7 mouse cellular contexts compared by ENCODE assay signal in genomic region chr10:78009945-78010293, GRCm38 (mm10). TPM values are rescaled to one million over a fixed set of nuclear protein-coding genes. Genes with fewer than 3 reads are reported as not detected.
DNase-seq lines count a peak whose midpoint lies in the region; ATAC-seq and TF ChIP-seq lines count a peak whose summit lies in the region.

TSS of gene Pfkl (minus strand) at chr10:78010083.

- 2% methylated on average over 9 of the region's 9 CpGs for WGBS in hindbrain, embryonic 14.5 days
- WGBS in liver, embryonic 16.5 days (ENCODE audit: insufficient replicate concordance), result 0% methylated on average over 9 of the region's 9 CpGs

- peak within 1 kb of the TSS; percentile 89 for H3ac ChIP-seq in C2C12 (ENCODE audit: control insufficient read depth, insufficient read length, low read depth)

- no peaks in the 10 kb centered on the region for H3K27me3 ChIP-seq in C2C12 (ENCODE audit: control insufficient read depth, insufficient read depth, insufficient read length)
- H3K27me3 ChIP-seq in hindbrain, embryonic 14.5 days (ENCODE audit: control insufficient read depth, insufficient read depth, low read length), result no peaks in the 10 kb centered on the region
- H3K27me3 ChIP-seq in liver, embryonic 16.5 days (ENCODE audit: control insufficient read depth, insufficient read depth, low read depth, low read length), result no peaks in the 10 kb centered on the region

- peak; percentile 25 for ATAC-seq in CD4-positive, CD25-positive, alpha-beta regulatory T cell, adult 4 months
- ATAC-seq in hindbrain, embryonic 14.5 days (ENCODE audit: low FRiP score), result no peak
- ATAC-seq in liver, embryonic 16.5 days (ENCODE audit: low read depth), result no peak

- peak within 1 kb of the TSS; percentile 91 for H3K4me3 ChIP-seq in C2C12 (ENCODE audit: insufficient read depth, poor library complexity, severe bottlenecking)
- H3K4me3 ChIP-seq in embryonic fibroblast, embryonic 13.5 days (ENCODE audit: insufficient read depth, low read length), result peak within 1 kb of the TSS; percentile 79
- peak within 1 kb of the TSS; percentile 77 for H3K4me3 ChIP-seq in hindbrain, embryonic 14.5 days (replicated peaks; ENCODE audit: low read length)
- peak within 1 kb of the TSS; percentile 87 for H3K4me3 ChIP-seq in liver, embryonic 16.5 days (ENCODE audit: low read depth, low read length)

- H3K9ac ChIP-seq in hindbrain, embryonic 14.5 days, result peak within 1 kb of the TSS; percentile 87
- peak within 1 kb of the TSS; percentile 93 for H3K9ac ChIP-seq in liver, embryonic 16.5 days (ENCODE audit: low read depth, low read length)

- peaks cover 37% of the 10 kb centered on the region for H3K79me2 ChIP-seq in C2C12 (ENCODE audit: control insufficient read depth, insufficient read depth)

- TF ChIP-seq POLR2A in embryonic fibroblast, embryonic 13.5 days (IDR thresholded peaks at IDR 0.05; ENCODE audit: low read depth, low read length), result no peak

- peak within 1 kb of the TSS; percentile 83 for H3K4me2 ChIP-seq in hindbrain, embryonic 14.5 days (replicated peaks)
- peak within 1 kb of the TSS; percentile 94 for H3K4me2 ChIP-seq in liver, embryonic 16.5 days (ENCODE audit: low read depth, low read length)

- H3K9me3 ChIP-seq in hindbrain, embryonic 14.5 days (ENCODE audit: control insufficient read depth, low read length), result no peaks in the 10 kb centered on the region
- no peaks in the 10 kb centered on the region for H3K9me3 ChIP-seq in liver, embryonic 16.5 days (replicated peaks; ENCODE audit: control insufficient read depth, low read length)

- no peak for TF ChIP-seq CTCF in C2C12 (IDR thresholded peaks at IDR 0.05; ENCODE audit: control insufficient read depth, insufficient read depth, insufficient read length)
- TF ChIP-seq CTCF in embryonic fibroblast, embryonic 13.5 days (IDR thresholded peaks at IDR 0.05; ENCODE audit: borderline replicate concordance, insufficient read depth, low read length), result no peak

- peaks cover 2% of the 10 kb centered on the region; the same call in 1 of the 2 replicates for H3K4me1 ChIP-seq in embryonic fibroblast, embryonic 13.5 days (ENCODE audit: control insufficient read depth, insufficient read depth, low read length)
- H3K4me1 ChIP-seq in hindbrain, embryonic 14.5 days (replicated peaks; ENCODE audit: control insufficient read depth, insufficient read depth, low read length), result peaks cover 21% of the 10 kb centered on the region
- H3K4me1 ChIP-seq in liver, embryonic 16.5 days (ENCODE audit: control insufficient read depth, low read depth, low read length), result peaks cover 51% of the 10 kb centered on the region

- peaks cover 8% of the 10 kb centered on the region for H3K79me3 ChIP-seq in C2C12 (ENCODE audit: low read depth)

- H3K36me3 ChIP-seq in C2C12 (ENCODE audit: control insufficient read depth, insufficient read depth), result no peaks in the 10 kb centered on the region
- no peaks in the 10 kb centered on the region for H3K36me3 ChIP-seq in hindbrain, embryonic 14.5 days (replicated peaks; ENCODE audit: control insufficient read depth, insufficient read depth)
- H3K36me3 ChIP-seq in liver, embryonic 16.5 days (ENCODE audit: control insufficient read depth, insufficient read depth), result no peaks in the 10 kb centered on the region

- DNase-seq in hindbrain, embryonic 14.5 days (ENCODE audit: low spot score), result no peak
- no peak for DNase-seq in cerebellum, postnatal 36 days
- DNase-seq in adipocyte (ENCODE audit: low spot score), result no peak

- peak within 1 kb of the TSS; percentile 92 for H3K27ac ChIP-seq in embryonic fibroblast, embryonic 13.5 days (ENCODE audit: insufficient read depth, low read length)
- H3K27ac ChIP-seq in hindbrain, embryonic 14.5 days, result peak within 1 kb of the TSS; percentile 94
- H3K27ac ChIP-seq in liver, embryonic 16.5 days (ENCODE audit: low read length), result peak within 1 kb of the TSS; percentile 100

TF ChIP-seq in C2C12, 6 proteins besides CTCF, POLR2A, EP300 and RAD21:
- TF ChIP-seq MAX (IDR thresholded peaks at IDR 0.05), result no peak
- no peak for TF ChIP-seq CEBPB (IDR thresholded peaks at IDR 0.05; ENCODE audit: low read depth)
- no peak for TF ChIP-seq USF1 (IDR thresholded peaks at IDR 0.05; ENCODE audit: low read depth)
- no peak for TF ChIP-seq FOSL1 (IDR thresholded peaks at IDR 0.05; ENCODE audit: insufficient read depth, low read length, poor library complexity, severe bottlenecking)
- TF ChIP-seq MYOG (IDR thresholded peaks at IDR 0.05; ENCODE audit: control insufficient read depth, extremely low read depth, insufficient read length), result no peak
- TF ChIP-seq MYOD1 (IDR thresholded peaks at IDR 0.05; ENCODE audit: control insufficient read depth, insufficient read length, low read depth), result no peak
TF ChIP-seq in C2C12: peak in this region for 0.

RNA-seq across cellular contexts. Expression of gene Pfkl, which starts in this region (rescaled TPM):
- 45.2 TPM for polyA plus RNA-seq in C2C12 (2012; fragmentation: generic; extraction: Trizol)
- 100 to 1,000 TPM in 1 of 2 experiments, 10 to 100 TPM in 1; 60.6 to 118 TPM for polyA plus RNA-seq in CD4-positive, CD25-positive, alpha-beta regulatory T cell, adult 4 months (2017; shearing (Covaris generic))
- polyA plus RNA-seq in embryonic fibroblast, embryonic 13.5 days (2011; ENCODE audit: insufficient read length, low read depth, missing spikeins), result 46.8 and 59.8 TPM in 2 replicates
- 93.5 and 98.2 TPM in 2 replicates for polyA plus RNA-seq in hindbrain, embryonic 14.5 days (2014; fragmentation: Nextera tagmentation; extraction: Ambion mirVana)
- 83.0 and 83.2 TPM in 2 replicates for polyA plus RNA-seq in liver, embryonic 16.5 days (2015; fragmentation: Nextera tagmentation; extraction: Ambion mirVana)
